Mouse (Mus musculus) ES-E14 (cell line): Measurements from ENCODE around the gene Slc30a10. TPM values are rescaled to one million over a fixed set of nuclear protein-coding genes. Genes with fewer than 3 reads are reported as not detected.
A peak's percentile ranks its signal among the peaks of the same experiment; 100 is the strongest.

Experiments
- DNase-seq: peaks from one replicate; pipeline ENCODE4 v3.0.0-alpha.2; 2013; ENCODE audit warnings: low read depth, low spot score
- H3K27ac ChIP-seq: 2 replicates; pipeline ENCODE4 v1.5.1; 2012; ENCODE audit warnings: low read depth, mild to moderate bottlenecking, low read length, moderate library complexity, mixed read lengths; ENCODE audit not compliant: poor library complexity, insufficient read depth, severe bottlenecking
- H3K36me3 ChIP-seq: 2 replicates; pipeline ENCODE4 v1.6.1; 2012; ENCODE audit warnings: mild to moderate bottlenecking, low read length, moderate library complexity, mixed read lengths; ENCODE audit not compliant: control insufficient read depth, poor library complexity, insufficient read depth, severe bottlenecking
- H3K4me1 ChIP-seq, 2 experiments: fragments of 150-350 bp in 1 of 2; sonication (generic) in 1 of 2; 2 replicates each; pipeline ENCODE4 v1.6.1; 2012; ENCODE audit warnings: low read length in 2 of 2, mild to moderate bottlenecking in 1 of 2, mixed read lengths in 1 of 2; ENCODE audit not compliant: control insufficient read depth in 2 of 2, insufficient read depth in 2 of 2, poor library complexity in 1 of 2
- H3K4me3 ChIP-seq, 2 experiments: fragments of 150-350 bp in 1 of 2; sonication (generic) in 1 of 2; 2 replicates each; pipeline ENCODE4 v1.5.1; 2012; ENCODE audit warnings: low read length in 2 of 2, low read depth in 1 of 2, mild to moderate bottlenecking in 1 of 2, mixed read lengths in 1 of 2; ENCODE audit not compliant: insufficient read depth in 1 of 2, poor library complexity in 1 of 2, severe bottlenecking in 1 of 2
- H3K9ac ChIP-seq: 2 replicates; pipeline ENCODE4 v1.6.1; 2012; ENCODE audit warnings: low read depth, mild to moderate bottlenecking, low read length, mixed read lengths; ENCODE audit not compliant: poor library complexity, insufficient read depth, severe bottlenecking
- H3K9me3 ChIP-seq: fragments of 150-350 bp; sonication (generic); 2 replicates; pipeline ENCODE4 v1.6.1; 2012; ENCODE audit warnings: low read depth, mild to moderate bottlenecking, low read length; ENCODE audit not compliant: control insufficient read depth, insufficient read depth
- CHD2 ChIP-seq: IDR thresholded peaks from 2 replicates; pipeline ENCODE4 v1.6.1; 2014; ENCODE audit warnings: mild to moderate bottlenecking, low read depth, low read length, inconsistent platforms
- HCFC1 ChIP-seq: IDR thresholded peaks from 2 replicates; pipeline ENCODE4 v1.6.1; 2012; ENCODE audit warnings: low read length, inconsistent platforms, borderline replicate concordance; ENCODE audit not compliant: insufficient read depth
- MAFK ChIP-seq: IDR thresholded peaks from 2 replicates; pipeline ENCODE4 v1.6.1; 2014; ENCODE audit warnings: mild to moderate bottlenecking, low read depth, low read length, inconsistent platforms; ENCODE audit not compliant: insufficient read depth
- ZC3H11A ChIP-seq: IDR thresholded peaks from 2 replicates; pipeline ENCODE4 v1.6.1; 2012; ENCODE audit warnings: low read depth, mild to moderate bottlenecking, inconsistent platforms, low read length, borderline replicate concordance
- ZNF384 ChIP-seq: IDR thresholded peaks from 2 replicates; pipeline ENCODE4 v1.6.1; 2012; ENCODE audit warnings: low read depth, low read length, inconsistent platforms
- in situ Hi-C, 2 experiments: fragments of 600-800 bp; cut with MboI; formaldehyde crosslinking; loops; one replicate each; pipeline ENCODE4 v1.15.1; 2025; ENCODE audit warnings: low sequenced_read_pairs in 2 of 2, inconsistent platforms in 1 of 2; ENCODE audit not compliant: unreplicated experiment in 2 of 2
- total RNA-seq: library from RNA; depleted of rRNA; stranded (reverse); fragments of 300-350 nt; gene quantifications from 2 replicates; pipeline ENCODE4 v1.2.3, GENCODE M21; 2012

Gene Slc30a10
- total RNA-seq, 1 experiment, result 0.45 TPM

DNA sequence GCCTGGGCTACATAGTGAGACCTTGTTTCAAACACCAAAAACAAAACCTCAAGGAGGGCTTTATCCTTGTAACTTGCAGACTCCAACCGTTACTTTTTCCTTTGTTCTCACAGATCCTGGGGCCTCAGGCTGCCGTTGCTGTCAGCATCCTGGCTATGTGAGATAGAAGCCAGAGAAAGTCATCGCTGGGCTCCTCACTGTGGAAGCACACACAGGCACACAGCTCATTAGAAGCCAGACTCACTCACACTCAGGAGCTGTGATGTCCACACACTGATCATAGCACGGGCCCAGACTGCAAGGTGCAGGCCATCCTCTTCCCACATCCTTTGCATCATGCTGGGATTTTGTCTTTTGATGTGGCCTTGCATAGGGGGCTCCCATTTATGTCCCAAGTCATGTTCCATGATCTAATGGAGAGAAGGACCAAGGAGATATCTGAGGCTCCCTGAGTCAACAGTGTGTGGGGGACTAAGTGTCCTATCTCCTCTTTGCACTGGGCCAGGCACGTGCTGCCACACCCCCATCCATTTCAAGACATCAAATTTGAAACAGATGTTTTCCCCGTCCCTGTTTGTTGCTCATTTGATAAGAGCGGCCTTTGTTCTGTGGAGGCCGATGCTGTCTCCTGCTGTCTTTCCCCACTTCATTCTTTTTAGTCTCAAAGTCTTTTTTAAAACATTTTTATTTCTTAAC lies 17.5 kb downstream of the Slc30a10 start:
- DNase-seq, result no peak
- H3K4me3 ChIP-seq, result no peak overlapping the region
- no peak for TF ChIP-seq CHD2
- no peak for TF ChIP-seq ZC3H11A
- TF ChIP-seq MAFK, result no peak
- no peak for TF ChIP-seq ZNF384
- TF ChIP-seq HCFC1, result no peak
- no peaks in the 10 kb centered on the region for H3K9me3 ChIP-seq
- H3K27ac ChIP-seq, result 0 out of 2 replicates have a peak overlapping the region, but pooled peaks have one; percentile 19
- H3K36me3 ChIP-seq, result no peaks in the 10 kb centered on the region
- in situ Hi-C loops, result no loop called here
- no peaks in the 10 kb centered on the region for H3K4me1 ChIP-seq
- H3K9ac ChIP-seq, result no peak overlapping the region

DNA sequence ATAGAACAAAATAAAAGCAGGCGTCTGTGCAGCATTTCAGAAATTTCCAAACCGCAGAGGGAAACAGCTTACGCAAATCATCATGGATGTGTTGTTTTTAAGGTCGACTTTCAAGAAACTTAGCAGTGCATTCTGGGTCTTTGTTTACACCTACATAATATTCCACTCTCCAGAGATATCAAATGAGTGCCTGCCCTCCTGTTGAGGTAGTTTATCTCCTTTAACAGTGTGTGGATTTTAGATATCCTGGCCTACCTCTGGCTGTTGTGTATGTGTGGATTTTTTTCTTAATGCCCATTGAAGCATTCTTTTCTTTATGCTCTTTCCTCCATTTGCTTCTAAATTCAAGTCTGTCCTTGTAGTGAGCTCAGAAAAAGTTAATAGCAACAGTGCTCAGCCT lies 18.1 kb downstream of the Slc30a10 start:
- H3K36me3 ChIP-seq, result no peaks in the 10 kb centered on the region
- DNase-seq, result no peak
- no peak for TF ChIP-seq HCFC1
- H3K27ac ChIP-seq, result no peak overlapping the region
- in situ Hi-C loops, result no loop called here
- H3K4me1 ChIP-seq, result no peaks in the 10 kb centered on the region
- H3K9ac ChIP-seq, result no peak overlapping the region
- no peaks in the 10 kb centered on the region for H3K9me3 ChIP-seq
- no peak overlapping the region for H3K4me3 ChIP-seq

GRCm38 (mm10) chr1:185473437-185473836 lies 18.8 kb downstream of the Slc30a10 start:
- H3K9me3 ChIP-seq, result no peaks in the 10 kb centered on the region
- TF ChIP-seq ZC3H11A, result no peak
- no peak for TF ChIP-seq HCFC1
- no peak for TF ChIP-seq ZNF384
- TF ChIP-seq CHD2, result no peak
- no peak for TF ChIP-seq MAFK
- no peaks in the 10 kb centered on the region for H3K36me3 ChIP-seq
- no peak overlapping the region for H3K27ac ChIP-seq
- DNase-seq, result no peak
- H3K4me1 ChIP-seq, result no peaks in the 10 kb centered on the region
- H3K9ac ChIP-seq, result no peak overlapping the region
- in situ Hi-C loops, result no loop called here
- no peak overlapping the region for H3K4me3 ChIP-seq

GRCm38 (mm10) chr1:185479861-185480260 lies 25.2 kb downstream of the Slc30a10 start:
- Histone ChIP-seq H3K27ac (no peak overlapping the region), H3K9ac (no peak overlapping the region), H3K36me3 (no peaks in the 10 kb centered on the region), H3K4me3 (no peak overlapping the region), H3K9me3 (no peaks in the 10 kb centered on the region), H3K4me1 (no peaks in the 10 kb centered on the region)
- in situ Hi-C loops, result no loop called here
- TF ChIP-seq CHD2, result no peak
- no peak for TF ChIP-seq ZC3H11A
- no peak for TF ChIP-seq HCFC1
- no peak for TF ChIP-seq ZNF384
- no peak for TF ChIP-seq MAFK
- DNase-seq, result no peak
